Mouse (Mus musculus): ENCODE data around the gene Cacng2. TPM values are rescaled to one million over a fixed set of nuclear protein-coding genes. Genes with fewer than 3 reads are reported as not detected.

Gene Cacng2
- total RNA-seq (2014; fragmentation: Nextera tagmentation) (not detected in 2 replicates), total RNA-seq (2017) (not detected in 2 replicates)

- ATAC-seq (replicated peaks; ENCODE audit: low FRiP score, low TSS enrichment, poor library complexity, severe bottlenecking): peak; percentile 99
Measured at GRCm38 (mm10) chr15:78119704-78120103, at the start of gene Cacng2. Cacng2 (minus strand) TSS chr15:78120028.

DNA sequence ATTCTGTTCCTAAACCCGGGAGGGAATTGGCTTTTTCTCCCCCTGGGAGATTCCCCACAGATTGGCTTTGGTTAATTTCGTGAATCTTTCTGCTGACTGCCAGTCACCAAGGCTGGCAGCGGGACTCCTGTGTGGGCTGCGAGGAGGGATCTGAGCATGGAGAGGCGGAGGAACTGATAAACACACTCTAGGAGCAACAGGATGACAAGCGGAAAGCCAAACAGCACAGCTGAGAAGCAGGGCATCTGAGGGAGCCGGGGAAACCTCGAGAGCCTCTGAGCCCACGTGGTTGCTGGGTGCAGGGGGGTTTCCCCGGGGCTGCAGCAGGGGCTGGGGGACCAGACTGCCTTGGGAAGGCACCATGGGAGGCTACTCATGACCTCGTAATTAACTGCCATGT is 49.7 kb upstream of the Cacng2 start:
- no peak for ATAC-seq (replicated peaks; ENCODE audit: low FRiP score, low TSS enrichment, poor library complexity, severe bottlenecking)

GRCm38 (mm10) chr15:78165292-78165691 is 45.5 kb upstream of the Cacng2 start:
- ATAC-seq (replicated peaks; ENCODE audit: low FRiP score, low TSS enrichment, poor library complexity, severe bottlenecking): no peak

- no peak for ATAC-seq (replicated peaks; ENCODE audit: low FRiP score, low TSS enrichment, poor library complexity, severe bottlenecking)
Measured at GRCm38 (mm10) chr15:78164466-78164865, 44.6 kb upstream of the Cacng2 start.

- ATAC-seq (replicated peaks; ENCODE audit: low FRiP score, low TSS enrichment, poor library complexity, severe bottlenecking): no peak
Measured at GRCm38 (mm10) chr15:78161946-78162345, 42.1 kb upstream of the Cacng2 start.

DNA sequence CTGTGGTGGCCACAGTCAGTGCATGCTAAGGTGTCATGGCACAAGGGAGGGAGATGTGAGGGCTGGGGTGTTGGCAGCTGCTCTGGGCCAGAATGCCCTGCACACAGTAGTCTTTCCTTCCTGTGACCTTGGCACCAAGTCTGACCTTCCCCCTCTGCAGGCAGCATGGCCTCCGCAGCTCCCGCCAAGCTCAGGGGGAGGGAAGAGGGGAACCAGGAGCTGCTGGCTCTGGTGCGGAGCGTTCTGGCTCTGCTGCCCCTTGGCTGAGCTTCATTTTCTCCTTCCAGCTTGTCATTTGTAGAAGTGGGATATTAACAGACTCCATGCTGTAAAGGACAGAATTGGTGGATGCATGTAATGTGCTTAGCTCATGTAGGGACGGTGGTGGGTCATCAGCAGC is 38.5 kb upstream of the Cacng2 start:
- ATAC-seq (replicated peaks; ENCODE audit: low FRiP score, low TSS enrichment, poor library complexity, severe bottlenecking): no peak

GRCm38 (mm10) chr15:78157824-78158223 is 38.0 kb upstream of the Cacng2 start:
- no peak for ATAC-seq (replicated peaks; ENCODE audit: low FRiP score, low TSS enrichment, poor library complexity, severe bottlenecking)

GRCm38 (mm10) chr15:78157330-78157729 is 37.5 kb upstream of the Cacng2 start:
- ATAC-seq (replicated peaks; ENCODE audit: low FRiP score, low TSS enrichment, poor library complexity, severe bottlenecking): no peak

GRCm38 (mm10) chr15:78155421-78155820 is 35.6 kb upstream of the Cacng2 start:
- ATAC-seq (replicated peaks; ENCODE audit: low FRiP score, low TSS enrichment, poor library complexity, severe bottlenecking): no peak

DNA sequence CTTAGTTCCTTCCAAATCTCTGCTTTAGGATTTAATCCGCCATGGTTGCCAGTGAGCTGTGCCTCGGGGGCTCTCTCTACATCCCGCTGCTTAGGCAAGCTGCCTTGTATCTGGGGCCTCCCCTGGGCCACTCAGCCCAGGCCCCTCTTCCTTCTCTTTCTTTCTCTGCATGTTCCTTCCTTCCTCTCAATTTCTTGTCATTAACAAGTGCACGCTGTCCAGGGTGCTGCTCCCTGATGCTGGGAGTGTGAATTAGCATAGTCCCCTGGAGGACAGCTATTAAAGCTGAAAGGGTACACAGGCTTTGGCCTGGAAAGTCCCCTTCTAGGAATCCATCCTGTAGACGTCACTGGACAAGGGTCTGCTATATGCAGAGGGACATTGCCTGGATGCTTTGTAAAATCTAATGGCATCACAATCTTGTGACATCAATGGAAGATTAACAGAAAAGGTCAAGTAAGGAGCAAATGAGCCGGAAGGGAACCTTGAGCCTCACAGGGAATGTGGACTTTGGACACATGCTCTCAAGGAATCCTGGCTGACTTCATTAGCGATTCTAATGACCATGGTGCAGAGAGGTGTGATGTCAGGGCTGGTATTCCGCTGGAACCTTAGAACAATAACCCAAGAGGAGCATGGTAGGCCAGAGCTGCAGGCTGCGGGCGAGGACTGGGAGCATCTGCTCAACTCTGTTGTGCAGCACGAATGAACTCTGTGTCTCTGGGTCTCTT is 33.4 kb upstream of the Cacng2 start:
- ATAC-seq (replicated peaks; ENCODE audit: low FRiP score, low TSS enrichment, poor library complexity, severe bottlenecking): no peak

- no peak for ATAC-seq (replicated peaks; ENCODE audit: low FRiP score, low TSS enrichment, poor library complexity, severe bottlenecking)
Measured at GRCm38 (mm10) chr15:78148565-78148964, 28.7 kb upstream of the Cacng2 start.

DNA sequence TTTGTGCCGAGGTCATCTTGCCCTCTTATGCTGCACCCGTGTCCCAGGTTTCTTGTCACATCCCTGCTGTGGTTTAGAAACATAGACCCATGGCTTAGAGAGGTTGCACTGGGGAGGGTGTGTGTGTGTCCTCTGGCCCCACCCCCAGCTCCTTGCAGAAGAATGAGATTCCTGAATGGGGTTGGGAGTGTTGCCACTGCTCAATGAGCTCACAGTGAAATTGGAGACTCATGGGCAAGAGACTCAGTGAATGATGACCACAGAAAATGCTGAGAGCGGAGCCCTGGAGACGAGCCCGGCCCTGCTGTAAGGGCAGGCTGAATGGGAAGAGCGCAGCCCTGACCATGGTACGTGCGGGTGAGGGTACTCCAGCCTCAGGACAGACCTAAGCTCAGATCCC is 20.4 kb upstream of the Cacng2 start:
- no peak for ATAC-seq (replicated peaks; ENCODE audit: low FRiP score, low TSS enrichment, poor library complexity, severe bottlenecking)

- ATAC-seq (replicated peaks; ENCODE audit: low FRiP score, low TSS enrichment, poor library complexity, severe bottlenecking): no peak
Measured at GRCm38 (mm10) chr15:78134606-78135005, 14.8 kb upstream of the Cacng2 start.

DNA sequence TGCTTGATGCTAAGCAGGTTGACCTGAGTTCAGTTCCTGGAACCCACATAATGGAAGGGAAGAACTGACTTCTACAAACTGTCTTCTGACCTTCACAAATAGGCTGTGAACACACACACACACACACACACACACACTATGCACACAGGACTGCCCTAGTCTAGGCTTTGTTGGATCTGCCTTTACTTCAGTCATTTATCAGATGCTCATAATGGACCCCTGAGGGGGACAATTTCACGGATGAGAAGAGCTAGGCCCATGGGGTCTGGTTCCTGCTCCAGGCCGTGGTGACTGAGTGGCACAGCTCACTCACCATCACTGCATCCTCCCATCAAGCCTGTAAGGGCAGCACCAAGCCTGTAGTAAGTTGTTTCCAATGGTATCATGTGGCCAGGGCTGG is 13.6 kb upstream of the Cacng2 start:
- no peak for ATAC-seq (replicated peaks; ENCODE audit: low FRiP score, low TSS enrichment, poor library complexity, severe bottlenecking)

DNA sequence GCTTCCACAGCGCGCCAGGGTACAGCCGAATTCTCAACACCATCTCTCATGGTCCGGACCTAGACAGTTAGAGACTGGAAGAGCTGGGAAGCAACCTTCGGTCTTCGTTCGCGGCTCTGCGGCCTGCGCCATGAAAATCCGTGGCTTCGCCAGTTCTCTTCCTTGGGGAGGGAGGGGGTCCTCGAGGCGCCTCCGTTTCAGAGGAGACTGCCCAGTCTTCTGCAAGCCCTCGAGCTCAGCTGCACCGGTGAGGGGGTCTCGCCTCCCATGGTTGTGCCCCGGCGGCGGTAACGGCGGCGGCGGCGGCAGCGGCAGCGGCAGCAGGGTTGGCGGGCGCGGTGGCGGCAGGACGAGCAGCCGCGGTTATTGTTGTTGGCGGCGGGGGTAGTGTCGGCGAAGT is 580 bp downstream of the Cacng2 start:
- ATAC-seq (replicated peaks; ENCODE audit: low FRiP score, low TSS enrichment, poor library complexity, severe bottlenecking): no peak

DNA sequence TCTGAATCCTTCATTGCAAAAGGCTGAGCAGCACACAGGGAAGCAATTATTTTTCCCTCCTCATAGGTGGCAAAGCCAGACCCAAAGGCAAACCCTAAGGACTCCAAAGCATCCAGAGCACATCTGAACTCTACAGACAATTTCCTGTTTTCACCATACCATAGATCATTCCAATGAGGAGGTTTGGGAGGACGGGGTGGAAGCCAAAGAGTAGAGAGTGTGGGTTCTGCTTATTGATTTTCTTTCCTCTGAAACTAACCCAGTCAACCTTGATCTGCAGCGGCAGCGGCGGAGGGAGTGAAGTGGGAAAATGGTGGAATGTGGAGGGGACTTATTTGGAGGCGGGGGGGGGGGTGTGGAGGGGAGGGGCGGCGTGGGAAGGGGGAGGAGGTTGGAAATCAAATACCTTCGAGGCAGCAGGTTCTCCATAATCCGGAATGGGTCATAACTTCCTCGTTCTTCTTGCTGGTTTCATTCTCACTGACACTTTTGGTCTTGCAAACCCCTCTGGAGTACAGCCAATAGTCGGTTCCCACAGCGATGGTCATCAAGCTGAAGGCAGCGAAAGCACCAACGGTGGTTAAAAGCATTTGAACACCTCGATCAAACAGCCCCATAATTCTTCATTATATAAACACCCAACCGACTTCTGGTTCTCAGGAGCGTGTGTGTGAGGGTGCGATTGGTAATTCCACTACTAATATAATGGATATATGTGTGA is 1.4 kb downstream of the Cacng2 start:
- no peak for ATAC-seq (replicated peaks; ENCODE audit: low FRiP score, low TSS enrichment, poor library complexity, severe bottlenecking)

GRCm38 (mm10) chr15:78117731-78118130 is 2.1 kb downstream of the Cacng2 start:
- no peak for ATAC-seq (replicated peaks; ENCODE audit: low FRiP score, low TSS enrichment, poor library complexity, severe bottlenecking)

- no peak for ATAC-seq (replicated peaks; ENCODE audit: low FRiP score, low TSS enrichment, poor library complexity, severe bottlenecking)
Measured at GRCm38 (mm10) chr15:78116936-78117335, 2.9 kb downstream of the Cacng2 start.

- no peak for ATAC-seq (replicated peaks; ENCODE audit: low FRiP score, low TSS enrichment, poor library complexity, severe bottlenecking)
Measured at GRCm38 (mm10) chr15:78116244-78116643, 3.6 kb downstream of the Cacng2 start.

DNA sequence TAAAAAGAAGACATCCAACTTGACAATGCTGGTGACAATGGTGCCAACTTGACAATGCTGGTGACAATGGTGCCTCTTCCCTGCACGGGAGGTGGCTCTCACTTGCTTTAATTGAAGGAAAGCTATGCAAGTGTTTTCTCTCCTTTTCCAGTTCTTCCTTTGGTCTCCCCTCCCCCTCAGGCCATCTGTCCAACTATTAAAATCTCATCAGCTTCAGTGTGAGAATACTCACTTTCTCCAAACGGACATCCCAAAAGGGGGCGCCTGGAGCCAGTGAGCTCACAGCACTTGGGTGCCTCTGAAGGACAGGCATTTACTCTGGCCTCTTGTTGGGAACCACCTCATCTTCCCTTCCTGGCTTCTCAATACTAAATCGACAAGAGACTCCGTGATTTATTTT is 20.3 kb downstream of the Cacng2 start:
- no peak for ATAC-seq (replicated peaks; ENCODE audit: low FRiP score, low TSS enrichment, poor library complexity, severe bottlenecking)

GRCm38 (mm10) chr15:78096004-78096403 is 23.8 kb downstream of the Cacng2 start:
- no peak for ATAC-seq (replicated peaks; ENCODE audit: low FRiP score, low TSS enrichment, poor library complexity, severe bottlenecking)
